Mouse (Mus musculus) midbrain, embryonic 15.5 days (tissue): ENCODE data around the gene Dennd6b. TPM values are rescaled to one million over a fixed set of nuclear protein-coding genes. Genes with fewer than 3 reads are reported as not detected.
A peak's percentile ranks its signal among the peaks of the same experiment; 100 is the strongest.

Experiments used
- ATAC-seq: fragments of 200-750 bp; cut with Nextera tagmentation; replicated peaks from 2 replicates; pipeline ENCODE4 v1.8.0; 2017; ENCODE audit warnings: moderate TSS enrichment
- H3K27ac ChIP-seq: fragments of 300-500 bp; sonication (generic); 2 replicates; pipeline ENCODE4 v1.5.1; 2015; ENCODE audit warnings: mild to moderate bottlenecking, inconsistent platforms
- H3K27me3 ChIP-seq: fragments of 300-500 bp; sonication (generic); replicated peaks from 2 replicates; pipeline ENCODE4 v1.6.1; 2015; ENCODE audit warnings: inconsistent platforms
- H3K36me3 ChIP-seq: fragments of 300-500 bp; sonication (generic); replicated peaks from 2 replicates; pipeline ENCODE4 v1.6.1; 2015; ENCODE audit warnings: inconsistent platforms
- H3K4me1 ChIP-seq: fragments of 300-500 bp; sonication (generic); 2 replicates; pipeline ENCODE4 v1.6.1; 2015; ENCODE audit warnings: inconsistent platforms
- H3K4me2 ChIP-seq: fragments of 300-500 bp; sonication (generic); 2 replicates; pipeline ENCODE4 v1.6.1; 2015; ENCODE audit warnings: inconsistent platforms, mild to moderate bottlenecking, moderate library complexity
- H3K4me3 ChIP-seq: fragments of 300-500 bp; sonication (generic); 2 replicates; pipeline ENCODE4 v1.5.1; 2015; ENCODE audit warnings: mild to moderate bottlenecking, inconsistent platforms
- H3K9ac ChIP-seq: fragments of 300-500 bp; sonication (generic); 2 replicates; pipeline ENCODE4 v1.6.1; 2015; ENCODE audit warnings: mild to moderate bottlenecking, inconsistent platforms
- H3K9me3 ChIP-seq: fragments of 300-500 bp; sonication (generic); 2 replicates; pipeline ENCODE4 v1.6.1; 2016; ENCODE audit warnings: inconsistent platforms
- WGBS: fragments of 180-500 bp; shearing (Covaris S2); methylation state at CpG from one replicate; pipeline ENCODE4 v1.1.7; 2015; ENCODE audit warnings: mixed read lengths; 5-methylcytosine and 5-hydroxymethylcytosine counted together
- microRNA-seq: library from miRNA; unstranded; fragments of <30 nt; microRNA quantifications from one replicate; pipeline ENCODE4, GENCODE M21; 2016
- polyA plus RNA-seq: library from polyadenylated mRNA; unstranded; fragments of >200 nt; fragmentation: Nextera tagmentation; extraction: Ambion mirVana; gene quantifications from 2 replicates; pipeline ENCODE4 v1.2.1, GENCODE M21; 2015

Dennd6b gene
- polyA plus RNA-seq, 1 experiment from 2014 or later: 123 TPM

DNA sequence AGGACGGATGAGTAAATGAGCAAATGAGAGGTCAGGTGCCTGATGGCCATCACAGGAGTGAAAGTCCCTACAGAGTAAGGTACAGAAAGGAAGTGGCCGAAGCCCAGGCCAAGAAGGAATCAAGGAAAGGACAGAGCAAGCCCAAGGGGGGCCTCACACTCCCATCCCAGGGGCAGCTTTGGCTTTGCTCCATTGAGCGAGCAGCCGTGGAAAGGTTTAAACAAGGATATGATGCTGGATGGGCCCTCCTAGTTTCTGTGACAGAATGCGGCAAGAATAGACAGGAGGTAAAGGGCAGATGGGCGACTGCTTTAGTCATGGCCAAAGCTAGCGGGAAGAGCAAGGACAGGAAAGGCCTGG, 58.3 kb downstream of the Dennd6b start:
- Histone ChIP-seq H3K4me1 (peaks cover 15% of the 10 kb centered on the region), H3K36me3 (no peaks in the 10 kb centered on the region), H3K9me3 (no peaks in the 10 kb centered on the region), H3K4me2 (no peak overlapping the region), H3K4me3 (no peak overlapping the region), H3K9ac (no peak overlapping the region), H3K27ac (no peak overlapping the region), H3K27me3 (no peaks in the 10 kb centered on the region)
- ATAC-seq: no peak
- WGBS: 88% methylated on average over 7 of the region's 7 CpGs

DNA sequence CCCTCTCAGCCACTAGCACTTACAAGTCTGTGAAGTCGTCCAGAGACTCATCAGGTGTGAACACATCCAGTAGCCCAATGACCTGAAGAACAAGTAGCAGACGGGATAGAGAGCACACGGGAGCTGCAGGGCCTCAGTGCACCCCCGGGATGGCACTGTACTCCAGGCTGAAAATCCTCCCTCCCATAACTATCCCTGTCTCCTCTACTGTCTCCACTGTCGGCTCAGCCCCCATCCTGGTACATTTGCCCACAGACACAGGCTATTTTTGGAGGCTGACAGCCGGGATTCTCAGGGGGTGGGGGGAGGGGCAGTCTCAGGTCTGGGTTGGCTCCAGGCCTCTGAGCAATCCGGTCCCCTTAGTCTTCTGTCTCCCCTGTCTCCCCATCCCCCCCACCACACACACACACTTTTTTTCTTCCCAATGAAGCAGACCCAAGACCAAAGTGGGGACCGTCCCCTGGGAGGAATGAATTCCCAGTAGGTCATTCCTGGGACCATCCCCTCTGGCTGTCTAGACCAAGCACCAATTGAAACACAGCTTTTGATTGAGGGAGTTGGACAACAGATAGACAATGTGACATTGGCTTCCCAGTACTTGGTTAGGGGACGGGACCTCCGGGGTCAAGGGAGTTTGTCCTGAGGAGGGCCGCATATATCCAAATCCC, 58.8 kb downstream of the Dennd6b start:
- Histone ChIP-seq H3K27ac (no peak overlapping the region), H3K4me1 (peaks cover 15% of the 10 kb centered on the region), H3K27me3 (no peaks in the 10 kb centered on the region), H3K4me2 (no peak overlapping the region), H3K9me3 (no peaks in the 10 kb centered on the region), H3K36me3 (no peaks in the 10 kb centered on the region), H3K9ac (no peak overlapping the region), H3K4me3 (no peak overlapping the region)
- ATAC-seq: no peak
- WGBS: 73% methylated on average over 11 of the region's 11 CpGs

DNA sequence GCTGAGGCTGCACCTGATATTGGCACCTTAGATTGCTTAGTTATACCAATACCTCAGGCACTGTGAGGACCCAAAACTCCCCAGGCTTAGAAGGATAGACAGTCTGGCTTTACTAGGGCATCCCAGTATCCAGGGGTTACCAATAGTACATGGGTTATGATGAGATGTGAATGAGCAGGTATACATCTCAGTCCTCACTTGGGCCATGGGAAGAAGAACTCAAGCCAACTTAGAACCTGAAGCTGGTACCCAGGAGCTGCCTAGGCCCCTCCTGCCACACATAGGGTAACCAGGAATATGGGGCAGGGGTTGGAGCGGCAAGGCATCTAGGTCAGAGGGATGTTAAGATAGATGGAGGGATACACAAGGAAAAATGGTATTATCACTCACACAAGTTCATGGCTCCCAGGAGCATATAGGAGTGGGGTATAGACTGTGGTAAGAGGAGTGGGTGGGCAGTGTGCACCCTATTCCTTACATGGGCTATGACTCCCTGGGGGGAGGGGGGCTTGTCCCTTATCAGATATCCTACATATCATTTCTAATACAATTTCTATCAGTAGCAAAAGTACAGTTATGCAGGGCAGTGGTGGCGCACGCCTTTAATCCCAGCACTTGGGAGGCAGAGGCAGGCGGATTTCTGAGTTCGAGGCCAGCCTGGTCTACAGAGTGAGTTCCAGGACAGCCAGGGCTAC, 59.7 kb downstream of the Dennd6b start:
- ATAC-seq: no peak
- Histone ChIP-seq H3K36me3 (no peaks in the 10 kb centered on the region), H3K27ac (no peak overlapping the region), H3K9me3 (no peaks in the 10 kb centered on the region), H3K4me3 (no peak overlapping the region), H3K9ac (no peak overlapping the region), H3K4me2 (no peak overlapping the region), H3K4me1 (peaks cover 15% of the 10 kb centered on the region), H3K27me3 (no peaks in the 10 kb centered on the region)
- over 99% methylated on average over 5 of the region's 5 CpGs for WGBS

Small RNAs within 50 kb of the gene (microRNA-seq; reads per million reads assigned to microRNA genes)
- 6.3 reads per million, percentile 25 among the genes with 10 or more reads in this experiment for gene Mir6958
- gene Mir7118: not detected

Other genes starting within 250 kb of the Dennd6b start
- gene Ttll8, start 242.1 kb downstream of the Dennd6b start, polyA plus RNA-seq: 0.17 TPM in 2 replicates
- 14.8 and 15.5 TPM in 2 replicates for gene Mlc1, start 217.5 kb downstream of the Dennd6b start, polyA plus RNA-seq
- gene Mov10l1, start 213.6 kb downstream of the Dennd6b start, polyA plus RNA-seq: not detected in 2 replicates
- 8.5 and 9.1 TPM in 2 replicates for gene Panx2, start 136.8 kb downstream of the Dennd6b start, polyA plus RNA-seq
- 39.3 and 40.2 TPM in 2 replicates for gene Trabd, start 121.4 kb downstream of the Dennd6b start, polyA plus RNA-seq
- gene Selenoo, start 107.4 kb downstream of the Dennd6b start, polyA plus RNA-seq: 20.4 and 22.4 TPM in 2 replicates
- 20.1 and 21.2 TPM in 2 replicates for gene Tubgcp6, start 73.4 kb downstream of the Dennd6b start, polyA plus RNA-seq
- 27.0 and 31.4 TPM in 2 replicates for gene Hdac10, start 67.8 kb downstream of the Dennd6b start, polyA plus RNA-seq
- 4.0 and 5.1 TPM in 2 replicates for gene Mapk12, start 55.8 kb downstream of the Dennd6b start, polyA plus RNA-seq
- gene Mapk11, start 46.9 kb downstream of the Dennd6b start, polyA plus RNA-seq: 30.8 and 32.5 TPM in 2 replicates
- 101 and 108 TPM in 2 replicates for gene Plxnb2, start 15.7 kb downstream of the Dennd6b start, polyA plus RNA-seq
- 83.2 and 89.8 TPM in 2 replicates for gene Ppp6r2, start 15.1 kb upstream of the Dennd6b start, polyA plus RNA-seq
- 106 and 112 TPM in 2 replicates for gene Sbf1, start 118.8 kb upstream of the Dennd6b start, polyA plus RNA-seq
- not detected in 2 replicates for gene Adm2, start 126.2 kb upstream of the Dennd6b start, polyA plus RNA-seq
- gene Miox, start 137.9 kb upstream of the Dennd6b start, polyA plus RNA-seq: not detected in 2 replicates
- gene Lmf2, start 159.2 kb upstream of the Dennd6b start, polyA plus RNA-seq: 30.5 and 35.0 TPM in 2 replicates
- 115 and 121 TPM in 2 replicates for gene Ncaph2, start 159.2 kb upstream of the Dennd6b start, polyA plus RNA-seq
- gene Sco2, start 177.3 kb upstream of the Dennd6b start, polyA plus RNA-seq: 15.7 and 15.8 TPM in 2 replicates
- gene Tymp, start 180.5 kb upstream of the Dennd6b start, polyA plus RNA-seq: 2.1 and 2.7 TPM in 2 replicates
- 3.4 and 4.3 TPM in 2 replicates for gene Odf3b, start 182.8 kb upstream of the Dennd6b start, polyA plus RNA-seq
- gene Klhdc7b, start 188.4 kb upstream of the Dennd6b start, polyA plus RNA-seq: 0.05 TPM in 1 of 2 replicates, not detected in the other
- gene Syce3, start 214.0 kb upstream of the Dennd6b start, polyA plus RNA-seq: not detected in 2 replicates
- gene Cpt1b, start 229.4 kb upstream of the Dennd6b start, polyA plus RNA-seq: 1.2 and 1.8 TPM in 2 replicates
- 7.3 and 8.2 TPM in 2 replicates for gene C730034F03Rik, start 233.1 kb upstream of the Dennd6b start, polyA plus RNA-seq
- gene Gm44502, start 233.2 kb upstream of the Dennd6b start, polyA plus RNA-seq: not detected in 2 replicates
- gene Chkb, start 233.4 kb upstream of the Dennd6b start, polyA plus RNA-seq: 91.8 and 92.3 TPM in 2 replicates